17 mouse cellular contexts compared by ENCODE assay signal in the genomic region with DNA sequence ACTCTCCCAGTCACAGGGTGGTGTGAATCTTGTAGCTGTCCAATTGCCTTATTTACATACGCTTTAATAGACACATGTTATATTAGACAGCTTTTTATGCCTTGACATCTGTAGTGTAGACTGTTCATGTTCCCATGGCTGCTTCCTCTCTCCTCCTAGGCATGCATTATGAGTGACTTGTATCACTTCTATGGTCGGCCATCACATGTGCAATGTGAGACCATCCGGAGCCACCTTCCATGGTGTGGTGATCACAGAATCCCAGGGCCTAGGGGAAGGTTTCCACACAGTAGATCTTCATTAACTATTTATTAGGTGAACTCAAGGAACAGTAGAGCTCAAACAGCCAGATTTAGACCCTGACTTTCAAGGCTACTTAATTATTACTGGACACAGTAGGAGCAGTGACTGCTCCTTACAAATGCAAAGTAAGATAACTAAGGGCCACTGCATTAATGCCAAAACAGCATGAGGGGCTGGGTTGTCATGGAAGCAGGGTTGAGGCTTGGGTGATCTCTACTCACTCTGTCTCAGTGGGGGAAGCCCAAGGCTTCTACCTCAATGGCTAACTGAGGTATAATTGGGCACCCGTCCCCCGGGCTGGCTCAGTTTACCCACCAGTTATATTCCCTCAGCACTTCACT. TPM values are rescaled to one million over a fixed set of nuclear protein-coding genes. Genes with fewer than 3 reads are reported as not detected.
DNase-seq lines count a peak whose midpoint lies in the region; ATAC-seq lines count a peak whose summit lies in the region.
"Had no signal": no experiment of that assay in that cellular context is flagged by ENCODE, and none has a peak within 500 bp of the region (broad histone marks: within the 10 kb centered on the region; RNA-seq: fewer than 3 reads in every experiment).

No protein-coding gene starts in this region.

- DNase-seq in forebrain, embryonic 11.5 days (ENCODE audit: low spot score): no peak
- DNase-seq in ES-CJ7 (ENCODE audit: low read depth, low spot score): peak; percentile 85
- no peak for DNase-seq in cerebellum, postnatal 25 days
- no peak for DNase-seq in adrenal gland, adult 2 months
- no peak for DNase-seq in layer of hippocampus, adult 11-12 months (ENCODE audit: low spot score)
- DNase-seq: adrenal gland, adult 8-10 months; cerebellum, adult 8-10 months; liver, postnatal 0 days; right cerebral cortex, postnatal 25 days; thymus, postnatal 36 days had no signal

- H3K4me1 ChIP-seq in forebrain, embryonic 13.5 days: peaks cover 20% of the 10 kb centered on the region; the same call in 1 of the 2 replicates
- H3K4me1 ChIP-seq in forebrain, embryonic 11.5 days (replicated peaks; ENCODE audit: control insufficient read depth, insufficient read depth, low read length): no peaks in the 10 kb centered on the region
- H3K4me1 ChIP-seq in hindbrain, embryonic 13.5 days (replicated peaks): peaks cover 43% of the 10 kb centered on the region
- peaks cover 36% of the 10 kb centered on the region for H3K4me1 ChIP-seq in midbrain, embryonic 15.5 days
- H3K4me1 ChIP-seq: limb, embryonic 15.5 days had no signal

- H3K9me3 ChIP-seq in forebrain, embryonic 13.5 days (replicated peaks): no peaks in the 10 kb centered on the region
- H3K9me3 ChIP-seq in forebrain, embryonic 11.5 days (ENCODE audit: control insufficient read depth, low read length): no peaks in the 10 kb centered on the region
- H3K9me3 ChIP-seq in hindbrain, embryonic 13.5 days: no peaks in the 10 kb centered on the region
- no peaks in the 10 kb centered on the region for H3K9me3 ChIP-seq in midbrain, embryonic 15.5 days
- H3K9me3 ChIP-seq: limb, embryonic 15.5 days had no signal

- no peak for ATAC-seq in forebrain, embryonic 13.5 days
- no peak for ATAC-seq in forebrain, embryonic 11.5 days (replicated peaks; ENCODE audit: low FRiP score)
- ATAC-seq in hindbrain, embryonic 13.5 days (ENCODE audit: low FRiP score): 0 out of 2 replicates have a peak, but pooled peaks have one; percentile 61
- 0 out of 2 replicates have a peak, but pooled peaks have one; percentile 27 for ATAC-seq in midbrain, embryonic 15.5 days (replicated peaks)
- ATAC-seq: inflammation-experienced regulatory T-cells, adult 6 months; liver, postnatal 0 days had no signal

- no peak overlapping the region for H3K27ac ChIP-seq in forebrain, embryonic 13.5 days
- H3K27ac ChIP-seq in forebrain, embryonic 11.5 days (ENCODE audit: low read depth, low read length): no peak overlapping the region
- H3K27ac ChIP-seq in hindbrain, embryonic 13.5 days: no peak overlapping the region
- no peak overlapping the region for H3K27ac ChIP-seq in midbrain, embryonic 15.5 days
- H3K27ac ChIP-seq: kidney, postnatal 0 days; limb, embryonic 15.5 days had no signal

- H3K36me3 ChIP-seq in forebrain, embryonic 13.5 days (ENCODE audit: poor library complexity, severe bottlenecking): no peaks in the 10 kb centered on the region
- no peaks in the 10 kb centered on the region for H3K36me3 ChIP-seq in forebrain, embryonic 11.5 days (ENCODE audit: control insufficient read depth, insufficient read depth, low read length)
- H3K36me3 ChIP-seq in hindbrain, embryonic 13.5 days: peaks cover 7% of the 10 kb centered on the region; the same call in 1 of the 2 replicates
- no peaks in the 10 kb centered on the region for H3K36me3 ChIP-seq in midbrain, embryonic 15.5 days (replicated peaks)
- H3K36me3 ChIP-seq: limb, embryonic 15.5 days had no signal

- H3K4me2 ChIP-seq in forebrain, embryonic 13.5 days: 0 out of 2 replicates have a peak overlapping the region, but pooled peaks have one; percentile 8
- no peak overlapping the region for H3K4me2 ChIP-seq in forebrain, embryonic 11.5 days (ENCODE audit: low read depth, low read length, severe bottlenecking)
- H3K4me2 ChIP-seq in hindbrain, embryonic 13.5 days: no peak overlapping the region
- H3K4me2 ChIP-seq in midbrain, embryonic 15.5 days: no peak overlapping the region
- H3K4me2 ChIP-seq: limb, embryonic 15.5 days had no signal

- no peak overlapping the region for H3K9ac ChIP-seq in forebrain, embryonic 13.5 days
- no peak overlapping the region for H3K9ac ChIP-seq in forebrain, embryonic 11.5 days (ENCODE audit: low read length)
- no peak overlapping the region for H3K9ac ChIP-seq in hindbrain, embryonic 13.5 days
- H3K9ac ChIP-seq in midbrain, embryonic 15.5 days: no peak overlapping the region
- H3K9ac ChIP-seq: limb, embryonic 15.5 days; liver, postnatal 0 days had no signal

- H3K27me3 ChIP-seq in forebrain, embryonic 13.5 days: no peaks in the 10 kb centered on the region
- no peaks in the 10 kb centered on the region for H3K27me3 ChIP-seq in forebrain, embryonic 11.5 days (ENCODE audit: control insufficient read depth, insufficient read depth, low read length)
- H3K27me3 ChIP-seq in hindbrain, embryonic 13.5 days: 0 out of 2 replicates have a peak, but pooled peaks cover 1% of the 10 kb centered on the region
- no peaks in the 10 kb centered on the region for H3K27me3 ChIP-seq in midbrain, embryonic 15.5 days (replicated peaks)
- H3K27me3 ChIP-seq: limb, embryonic 15.5 days; Patski had no signal

- WGBS in forebrain, embryonic 13.5 days: 56% methylated on average over 5 of the region's 5 CpGs
- 55% methylated on average over 5 of the region's 5 CpGs for WGBS in forebrain, embryonic 11.5 days
- 40% methylated on average over 5 of the region's 5 CpGs for WGBS in hindbrain, embryonic 13.5 days
- WGBS in midbrain, embryonic 15.5 days: 38% methylated on average over 5 of the region's 5 CpGs

- no peak overlapping the region for H3K4me3 ChIP-seq in forebrain, embryonic 13.5 days
- no peak overlapping the region for H3K4me3 ChIP-seq in forebrain, embryonic 11.5 days (ENCODE audit: low read depth, low read length)
- H3K4me3 ChIP-seq in hindbrain, embryonic 13.5 days: no peak overlapping the region
- no peak overlapping the region for H3K4me3 ChIP-seq in midbrain, embryonic 15.5 days
- H3K4me3 ChIP-seq: limb, embryonic 15.5 days had no signal

RNA-seq across cellular contexts. Expression of gene Erc2, which starts 7.3 kb away (rescaled TPM):
- 45.7 and 49.8 TPM in 2 replicates for polyA plus RNA-seq in forebrain, embryonic 13.5 days (2015; fragmentation: Nextera tagmentation; extraction: Ambion mirVana)
- polyA plus RNA-seq in forebrain, embryonic 11.5 days (2014; fragmentation: Nextera tagmentation; extraction: Ambion mirVana): 12.4 and 12.7 TPM in 2 replicates
- polyA plus RNA-seq in hindbrain, embryonic 13.5 days (2015; fragmentation: Nextera tagmentation; extraction: Ambion mirVana): 79.8 and 82.7 TPM in 2 replicates
- 94.5 and 110 TPM in 2 replicates for polyA plus RNA-seq in midbrain, embryonic 15.5 days (2015; fragmentation: Nextera tagmentation; extraction: Ambion mirVana)
- 1 to 10 TPM; 7.1 to 9.6 TPM for total RNA-seq in adrenal gland, adult 2 months (2021)
- polyA plus RNA-seq in adrenal gland, adult 2 months (2012; rRNA removed): 0.29 and 1.7 TPM in 2 replicates

Comparison
In these comparisons a context has a peak if more than half of its experiments do, and no peak if none do; other contexts are left out.
1. ATAC-seq: peak in hindbrain, embryonic 13.5 days (single experiment) and midbrain, embryonic 15.5 days (single experiment); none in forebrain, embryonic 13.5 days (single experiment) and forebrain, embryonic 11.5 days (single experiment).